Mouse (Mus musculus): ENCODE measurements around the gene Pdss2. TPM values are rescaled to one million over a fixed set of nuclear protein-coding genes. Genes with fewer than 3 reads are reported as not detected.

The Pdss2 gene
- polyA plus RNA-seq, 1 experiment from 2014 or later: 18.4 TPM

DNA sequence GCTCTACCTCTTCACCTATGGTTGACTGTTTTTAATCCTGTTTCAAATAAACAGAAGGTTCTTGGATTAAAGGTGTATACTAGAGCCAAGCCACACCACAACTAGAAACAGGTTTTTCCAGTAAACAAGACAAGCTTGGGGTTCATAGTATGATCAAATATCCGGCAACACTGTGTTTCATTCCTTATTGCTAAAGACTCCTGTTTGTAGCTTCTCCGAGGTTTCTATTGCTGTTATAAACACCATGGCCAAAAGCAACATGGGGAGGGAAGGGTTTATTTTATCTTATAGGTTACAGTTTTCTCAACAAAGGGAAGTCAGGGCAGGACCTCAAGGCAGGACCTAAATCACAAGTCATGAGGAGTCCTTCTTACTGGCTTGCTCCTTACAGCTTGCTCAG is 8.0 kb downstream of the Pdss2 start:
- Histone ChIP-seq H3K4me1 (replicated peaks; ENCODE audit: control insufficient read depth, insufficient read depth, low read length) (no peaks in the 10 kb centered on the region), H3K9ac (ENCODE audit: low read depth, low read length) (no peak overlapping the region), H3K9me3 (ENCODE audit: control insufficient read depth, low read length) (no peaks in the 10 kb centered on the region), H3K27me3 (ENCODE audit: control insufficient read depth, insufficient read depth, low read length) (no peaks in the 10 kb centered on the region), H3K4me3 (ENCODE audit: low read depth, low read length) (no peak overlapping the region), H3K27ac (ENCODE audit: low read depth, low read length) (no peak overlapping the region), H3K36me3 (ENCODE audit: control insufficient read depth, insufficient read depth, low read length) (no peaks in the 10 kb centered on the region), H3K4me2 (replicated peaks; ENCODE audit: low read depth, low read length) (no peak overlapping the region)
- no peak for DNase-seq (ENCODE audit: low spot score)
- no peak for ATAC-seq (ENCODE audit: low FRiP score)
- 91% methylated on average over 2 of the region's 2 CpGs for WGBS

DNA sequence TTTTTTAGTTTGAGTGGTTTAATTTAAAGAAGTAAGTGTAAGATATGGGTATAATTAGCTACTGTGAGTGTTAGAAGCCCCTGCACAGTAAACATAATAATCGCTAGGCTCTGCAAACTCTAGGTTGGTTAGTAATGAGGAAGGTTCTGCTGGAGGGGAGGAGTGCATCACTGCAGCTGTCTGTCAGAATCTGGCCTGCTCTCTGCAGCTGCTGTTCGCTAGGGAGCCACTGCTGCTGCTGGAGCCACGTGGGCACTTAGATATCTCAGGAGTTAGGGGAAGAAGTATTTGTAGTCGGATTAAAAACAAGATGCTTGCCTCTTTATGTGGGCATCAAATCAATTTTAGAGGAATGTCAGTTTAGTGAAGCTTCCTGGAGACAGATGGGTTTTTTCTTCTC is 13.2 kb downstream of the Pdss2 start:
- DNase-seq (ENCODE audit: low spot score): no peak
- H3K9ac ChIP-seq (ENCODE audit: low read depth, low read length): no peak overlapping the region
- no peak overlapping the region for H3K4me3 ChIP-seq (ENCODE audit: low read depth, low read length)
- H3K4me2 ChIP-seq (replicated peaks; ENCODE audit: low read depth, low read length): no peak overlapping the region
- H3K27ac ChIP-seq (ENCODE audit: low read depth, low read length): no peak overlapping the region
- H3K4me1 ChIP-seq (replicated peaks; ENCODE audit: control insufficient read depth, insufficient read depth, low read length): no peaks in the 10 kb centered on the region
- no peaks in the 10 kb centered on the region for H3K9me3 ChIP-seq (ENCODE audit: control insufficient read depth, low read length)
- WGBS: 75% methylated on average over 4 of the region's 4 CpGs
- H3K27me3 ChIP-seq (ENCODE audit: control insufficient read depth, insufficient read depth, low read length): no peaks in the 10 kb centered on the region
- no peaks in the 10 kb centered on the region for H3K36me3 ChIP-seq (ENCODE audit: control insufficient read depth, insufficient read depth, low read length)
- ATAC-seq (ENCODE audit: low FRiP score): no peak

DNA sequence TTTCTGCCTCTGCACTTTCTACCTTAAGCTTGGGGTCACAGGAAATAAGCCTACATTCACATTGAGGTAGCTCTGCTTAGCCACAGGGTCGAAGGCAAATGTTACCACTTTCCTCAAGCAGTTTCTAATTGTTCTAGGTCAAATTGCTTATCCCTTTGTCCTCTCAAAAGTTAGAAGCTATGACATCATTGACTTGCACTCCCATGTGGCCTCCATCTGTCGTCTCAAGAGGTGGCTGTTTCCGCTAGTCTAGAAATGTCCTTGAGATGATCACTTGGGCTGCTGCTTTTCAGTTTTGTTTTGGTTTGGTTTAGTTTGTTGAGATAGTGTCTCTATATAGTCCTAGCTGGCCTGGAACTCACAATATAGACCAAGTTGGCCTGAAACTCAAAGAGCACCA is 13.7 kb downstream of the Pdss2 start:
- WGBS: 87% methylated on average over 3 of the region's 3 CpGs
- no peak overlapping the region for H3K27ac ChIP-seq (ENCODE audit: low read depth, low read length)
- DNase-seq (ENCODE audit: low spot score): no peak
- no peaks in the 10 kb centered on the region for H3K27me3 ChIP-seq (ENCODE audit: control insufficient read depth, insufficient read depth, low read length)
- H3K4me2 ChIP-seq (replicated peaks; ENCODE audit: low read depth, low read length): no peak overlapping the region
- H3K9ac ChIP-seq (ENCODE audit: low read depth, low read length): no peak overlapping the region
- no peaks in the 10 kb centered on the region for H3K9me3 ChIP-seq (ENCODE audit: control insufficient read depth, low read length)
- H3K4me1 ChIP-seq (replicated peaks; ENCODE audit: control insufficient read depth, insufficient read depth, low read length): no peaks in the 10 kb centered on the region
- no peak for ATAC-seq (ENCODE audit: low FRiP score)
- H3K4me3 ChIP-seq (ENCODE audit: low read depth, low read length): no peak overlapping the region
- H3K36me3 ChIP-seq (ENCODE audit: control insufficient read depth, insufficient read depth, low read length): no peaks in the 10 kb centered on the region

DNA sequence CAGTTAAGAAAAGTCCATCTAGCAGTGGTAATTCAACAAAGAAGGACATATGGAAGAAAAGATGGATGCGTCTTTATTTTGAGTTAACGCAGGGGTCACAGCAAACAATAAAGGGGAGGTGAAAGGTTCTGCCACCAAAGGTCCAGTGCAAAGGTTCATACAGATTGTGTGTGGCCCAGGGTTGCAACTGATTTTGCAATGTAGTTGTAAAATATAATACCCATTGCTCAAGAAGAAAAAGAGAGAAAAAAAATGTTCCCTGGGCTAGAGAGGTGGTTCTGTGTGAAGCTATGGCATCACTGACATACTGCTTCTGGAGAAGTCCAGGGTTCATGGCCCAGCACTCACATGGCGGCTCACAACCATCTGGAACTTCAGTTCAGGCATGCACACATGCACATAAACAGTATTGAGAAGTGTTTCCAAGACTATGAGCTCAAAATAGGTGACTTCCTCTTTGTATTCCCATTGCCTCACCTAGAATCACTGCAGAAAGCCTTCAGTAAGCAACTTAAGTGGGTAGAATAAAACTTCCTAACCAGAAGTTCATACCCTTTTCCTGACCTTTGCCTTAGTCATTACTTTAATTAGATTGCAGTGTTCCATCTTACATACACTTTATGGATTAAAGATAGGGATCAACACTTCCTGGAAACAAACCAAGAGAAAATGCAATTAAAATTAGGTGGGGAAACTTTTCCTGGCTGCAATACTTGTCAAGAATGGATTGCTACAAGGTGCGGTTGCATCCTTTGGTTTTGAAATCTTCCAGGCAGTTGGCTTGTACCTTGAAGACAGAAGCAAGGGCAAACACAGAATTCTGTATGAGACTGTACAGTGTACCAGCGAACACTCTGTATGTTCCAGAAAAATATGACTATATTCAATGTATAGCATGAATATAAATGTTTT is 14.7 kb downstream of the Pdss2 start:
- no peak overlapping the region for H3K9ac ChIP-seq (ENCODE audit: low read depth, low read length)
- H3K36me3 ChIP-seq (ENCODE audit: control insufficient read depth, insufficient read depth, low read length): no peaks in the 10 kb centered on the region
- no peak overlapping the region for H3K27ac ChIP-seq (ENCODE audit: low read depth, low read length)
- no peak overlapping the region for H3K4me2 ChIP-seq (replicated peaks; ENCODE audit: low read depth, low read length)
- ATAC-seq (ENCODE audit: low FRiP score) (no peak), DNase-seq (ENCODE audit: low spot score) (no peak)
- WGBS: 87% methylated on average over 5 of the region's 5 CpGs
- H3K27me3 ChIP-seq (ENCODE audit: control insufficient read depth, insufficient read depth, low read length): no peaks in the 10 kb centered on the region
- no peak overlapping the region for H3K4me3 ChIP-seq (ENCODE audit: low read depth, low read length)
- H3K9me3 ChIP-seq (ENCODE audit: control insufficient read depth, low read length): no peaks in the 10 kb centered on the region
- H3K4me1 ChIP-seq (replicated peaks; ENCODE audit: control insufficient read depth, insufficient read depth, low read length): no peaks in the 10 kb centered on the region

DNA sequence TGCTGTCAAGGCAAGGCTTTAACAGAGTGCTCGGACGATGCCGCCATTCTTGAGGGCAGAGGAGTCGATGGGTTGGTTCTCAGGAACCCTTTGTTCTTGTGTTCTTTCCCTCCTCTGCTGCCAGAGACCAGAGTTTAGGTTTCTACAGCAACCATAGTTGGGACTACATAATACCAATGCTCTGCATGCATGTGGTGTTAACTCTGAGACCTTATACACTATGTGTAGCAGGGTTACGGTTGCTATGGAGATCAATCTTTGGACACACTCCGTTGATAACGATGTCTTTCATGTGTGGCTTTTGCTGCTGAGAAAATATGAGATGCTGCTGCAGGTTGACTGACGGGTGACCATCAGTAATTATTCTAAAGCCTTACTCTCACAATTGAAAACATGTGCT is 20.9 kb downstream of the Pdss2 start:
- no peaks in the 10 kb centered on the region for H3K36me3 ChIP-seq (ENCODE audit: control insufficient read depth, insufficient read depth, low read length)
- no peak overlapping the region for H3K27ac ChIP-seq (ENCODE audit: low read depth, low read length)
- no peaks in the 10 kb centered on the region for H3K27me3 ChIP-seq (ENCODE audit: control insufficient read depth, insufficient read depth, low read length)
- H3K9ac ChIP-seq (ENCODE audit: low read depth, low read length): no peak overlapping the region
- ATAC-seq (ENCODE audit: low FRiP score) (peak; percentile 61; the same call in 1 of the 2 replicates), DNase-seq (ENCODE audit: low spot score) (no peak)
- WGBS: 72% methylated on average over 8 of the region's 8 CpGs
- no peaks in the 10 kb centered on the region; the same call in 1 of the 2 replicates for H3K4me1 ChIP-seq (replicated peaks; ENCODE audit: control insufficient read depth, insufficient read depth, low read length)
- H3K9me3 ChIP-seq (ENCODE audit: control insufficient read depth, low read length): no peaks in the 10 kb centered on the region
- H3K4me3 ChIP-seq (ENCODE audit: low read depth, low read length): no peak overlapping the region
- H3K4me2 ChIP-seq (replicated peaks; ENCODE audit: low read depth, low read length): no peak overlapping the region

DNA sequence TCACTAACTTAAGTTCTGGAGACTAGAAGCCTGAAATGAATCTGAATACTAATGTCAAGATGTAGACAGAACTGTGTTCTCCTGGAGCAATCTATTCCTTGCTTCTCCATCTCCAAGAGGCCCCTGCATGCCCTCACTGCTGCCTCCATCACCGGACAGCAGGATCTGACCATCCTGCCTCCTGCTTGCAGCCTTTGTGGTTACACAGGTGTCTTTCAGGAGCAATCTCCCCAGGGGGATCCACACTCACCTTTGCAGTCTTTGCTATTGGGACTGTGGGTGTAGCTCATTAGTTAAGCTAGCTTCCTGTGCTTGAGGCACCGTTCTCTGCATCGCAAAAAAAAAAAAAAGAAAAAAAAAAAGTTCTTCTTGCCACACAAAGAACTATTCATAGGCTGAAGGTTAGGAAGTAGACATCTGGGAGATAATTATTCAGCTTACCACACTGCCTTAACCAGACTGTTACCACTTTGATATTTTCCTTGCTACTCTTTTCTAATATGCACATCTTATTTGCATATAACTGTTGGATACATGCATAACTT is 23.0 kb downstream of the Pdss2 start:
- DNase-seq (ENCODE audit: low spot score) (no peak), ATAC-seq (ENCODE audit: low FRiP score) (no peak)
- no peaks in the 10 kb centered on the region for H3K27me3 ChIP-seq (ENCODE audit: control insufficient read depth, insufficient read depth, low read length)
- H3K4me3 ChIP-seq (ENCODE audit: low read depth, low read length): no peak overlapping the region
- no peak overlapping the region for H3K9ac ChIP-seq (ENCODE audit: low read depth, low read length)
- no peak overlapping the region for H3K27ac ChIP-seq (ENCODE audit: low read depth, low read length)
- no peaks in the 10 kb centered on the region for H3K9me3 ChIP-seq (ENCODE audit: control insufficient read depth, low read length)
- WGBS: 44% methylated on average over 3 of the region's 3 CpGs
- no peaks in the 10 kb centered on the region for H3K36me3 ChIP-seq (ENCODE audit: control insufficient read depth, insufficient read depth, low read length)
- H3K4me1 ChIP-seq (replicated peaks; ENCODE audit: control insufficient read depth, insufficient read depth, low read length): no peaks in the 10 kb centered on the region; the same call in 1 of the 2 replicates
- H3K4me2 ChIP-seq (replicated peaks; ENCODE audit: low read depth, low read length): no peak overlapping the region

DNA sequence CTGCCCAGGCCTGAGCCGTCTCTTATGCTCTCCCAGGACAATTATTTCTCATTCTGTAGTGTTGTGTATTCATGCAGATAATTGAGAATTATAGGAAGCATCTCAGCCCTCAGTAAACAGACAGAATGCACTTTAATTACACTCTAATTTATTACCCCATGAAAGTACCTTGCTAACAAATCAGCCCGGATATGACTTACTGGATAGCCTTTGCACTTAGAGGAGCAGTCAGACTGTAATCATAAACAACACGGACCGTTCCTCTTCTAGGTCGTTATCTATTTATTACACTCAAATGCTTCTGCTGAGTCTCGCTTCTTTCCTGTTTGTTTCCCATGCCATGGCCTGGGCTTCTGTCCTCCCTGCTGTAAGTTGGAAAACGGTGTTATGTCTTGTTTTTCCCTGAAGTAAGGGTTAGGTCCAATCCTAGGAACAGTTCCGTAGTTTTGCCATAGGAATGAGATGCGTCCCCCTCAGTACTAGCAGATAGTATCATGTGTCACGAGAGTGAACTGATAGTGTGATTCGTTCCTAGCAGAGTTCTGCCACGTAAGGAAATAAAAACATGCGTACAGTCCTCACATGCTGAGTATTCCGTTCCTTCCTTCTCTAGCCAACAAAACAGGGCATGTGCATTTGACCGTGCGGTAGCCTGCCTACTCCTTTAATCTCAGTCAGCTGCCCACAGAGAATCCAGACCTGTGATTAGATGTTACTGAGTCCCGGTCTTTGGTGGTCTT is 24.3 kb downstream of the Pdss2 start:
- no peaks in the 10 kb centered on the region for H3K27me3 ChIP-seq (ENCODE audit: control insufficient read depth, insufficient read depth, low read length)
- H3K9me3 ChIP-seq (ENCODE audit: control insufficient read depth, low read length): no peaks in the 10 kb centered on the region
- no peak for ATAC-seq (ENCODE audit: low FRiP score)
- no peak overlapping the region for H3K4me2 ChIP-seq (replicated peaks; ENCODE audit: low read depth, low read length)
- H3K36me3 ChIP-seq (ENCODE audit: control insufficient read depth, insufficient read depth, low read length): no peaks in the 10 kb centered on the region
- DNase-seq (ENCODE audit: low spot score): no peak
- 72% methylated on average over 17 of the region's 17 CpGs for WGBS
- no peak overlapping the region for H3K9ac ChIP-seq (ENCODE audit: low read depth, low read length)
- no peak overlapping the region for H3K4me3 ChIP-seq (ENCODE audit: low read depth, low read length)
- no peaks in the 10 kb centered on the region; the same call in 1 of the 2 replicates for H3K4me1 ChIP-seq (replicated peaks; ENCODE audit: control insufficient read depth, insufficient read depth, low read length)
- no peak overlapping the region for H3K27ac ChIP-seq (ENCODE audit: low read depth, low read length)

DNA sequence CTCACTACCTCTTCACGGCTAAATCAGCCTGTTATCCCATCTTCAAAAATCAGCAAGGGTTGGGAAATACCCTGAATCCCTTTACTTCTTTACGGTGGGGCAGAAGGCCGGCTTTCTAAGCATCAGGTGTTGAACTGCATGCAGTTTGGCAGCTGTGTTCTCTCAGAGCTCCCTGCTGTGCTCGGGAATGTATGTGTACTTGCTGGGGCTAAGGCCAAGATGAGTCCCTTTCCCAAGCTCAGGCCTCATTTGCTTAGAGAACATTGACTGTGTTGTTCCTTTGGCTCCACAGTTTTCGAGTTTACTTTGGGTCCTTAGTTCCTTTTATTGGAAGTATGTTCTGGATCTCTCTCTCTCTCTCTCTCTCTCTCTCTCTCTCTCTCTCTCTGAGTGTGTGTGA is 26.7 kb downstream of the Pdss2 start:
- Histone ChIP-seq H3K9ac (ENCODE audit: low read depth, low read length) (no peak overlapping the region), H3K4me3 (ENCODE audit: low read depth, low read length) (no peak overlapping the region), H3K36me3 (ENCODE audit: control insufficient read depth, insufficient read depth, low read length) (no peaks in the 10 kb centered on the region), H3K4me1 (replicated peaks; ENCODE audit: control insufficient read depth, insufficient read depth, low read length) (no peaks in the 10 kb centered on the region; the same call in 1 of the 2 replicates), H3K9me3 (ENCODE audit: control insufficient read depth, low read length) (no peaks in the 10 kb centered on the region), H3K27me3 (ENCODE audit: control insufficient read depth, insufficient read depth, low read length) (no peaks in the 10 kb centered on the region), H3K27ac (ENCODE audit: low read depth, low read length) (no peak overlapping the region), H3K4me2 (replicated peaks; ENCODE audit: low read depth, low read length) (no peak overlapping the region)
- ATAC-seq (ENCODE audit: low FRiP score) (no peak), DNase-seq (ENCODE audit: low spot score) (no peak)
- 57% methylated on average over 5 of the region's 5 CpGs for WGBS

Measured in hindbrain, embryonic 11.5 days (tissue).